Mouse (Mus musculus) granulocyte monocyte progenitor cell, adult 5-6 weeks (primary cell): ENCODE measurements at regions not wholly inside any gene's neighbourhood (a gene's known extent, or its start where the extent isn't known, plus 50 kb on each side); places are given as distances from the start of the nearest gene placed in this dataset.

Source experiments
- ATAC-seq: replicated peaks from 2 replicates; pipeline ENCODE4 v1.8.0; 2016; ENCODE audit warnings: mild to moderate bottlenecking, moderate TSS enrichment, inconsistent platforms; ENCODE audit not compliant: poor library complexity, severe bottlenecking

DNA sequence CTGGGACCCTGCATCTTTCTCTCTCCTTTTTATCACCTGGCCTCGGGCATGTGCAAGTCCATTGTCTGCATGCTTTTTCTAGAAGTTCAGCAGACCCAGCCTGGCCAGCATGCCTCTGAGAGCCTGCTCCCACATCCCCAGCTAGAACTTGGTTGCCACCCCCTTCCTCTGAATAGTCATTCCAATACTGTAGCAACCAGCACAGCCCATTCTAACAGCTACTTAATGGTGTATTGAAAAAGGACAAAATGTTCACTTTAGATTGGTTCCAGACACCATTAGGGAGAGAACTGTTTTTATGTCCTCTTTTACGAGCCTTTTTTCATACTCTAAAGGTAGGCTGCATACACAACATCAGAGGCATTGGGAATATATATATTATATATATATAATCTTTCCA lies 53.2 kb upstream of the Osbpl3 start:
- no peak for ATAC-seq

DNA sequence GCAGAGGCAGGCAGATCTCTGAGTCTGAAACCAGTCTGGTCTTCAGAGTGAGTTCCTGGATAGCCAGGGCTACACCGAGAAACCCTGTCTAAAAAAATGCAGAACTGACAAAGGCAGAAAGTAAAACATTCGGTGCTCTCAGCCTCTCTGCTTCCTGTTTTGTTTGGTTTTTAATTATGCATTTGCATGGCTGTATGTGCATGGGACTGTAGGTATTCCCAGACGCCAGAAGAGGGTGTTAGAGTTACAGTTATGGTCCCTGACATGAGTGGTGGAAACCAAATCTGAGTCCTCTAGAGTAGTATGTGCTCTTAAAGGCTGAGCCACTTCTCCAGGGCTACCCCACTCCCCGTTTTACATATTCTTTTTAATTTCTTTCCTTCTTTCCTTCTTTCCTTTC lies 51.5 kb upstream of the Osbpl3 start:
- ATAC-seq, result peak; percentile 85
